Mouse (Mus musculus) adrenal gland, postnatal 14 days (tissue): ENCODE data around the gene Cnpy3. TPM values are rescaled to one million over a fixed set of nuclear protein-coding genes. Genes with fewer than 3 reads are reported as not detected.
"Not testable (repeated sequence)": the region's sequence is repeated elsewhere in the genome, so short reads cannot be mapped to it uniquely, and the experiment has no call there.

Experiments used
- DNase-seq: peaks from one replicate; pipeline ENCODE4 v3.0.0; 2021; ENCODE audit warnings: mixed read lengths
- long read RNA-seq, 2 experiments: library from polyadenylated mRNA; stranded (forward); transcript quantifications; one replicate each; pipeline ENCODE4 v2.0.0; 2021
- total RNA-seq: library from RNA; stranded (reverse); gene quantifications from 2 replicates; pipeline ENCODE4 v1.2.3, GENCODE M21; 2021

The Cnpy3 gene
- total RNA-seq: 41.0 and 43.1 TPM in 2 replicates
- long read RNA-seq, experiment 1, transcript Cnpy3-201 (6 exons, 1,908 nt): major isoform, 110 of 134 reads
- long read RNA-seq, experiment 1, partial matches to known transcripts: 0 of 134 reads
- long read RNA-seq, experiment 1, other reads (novel, unspliced or antisense): 16 of 134 reads
- long read RNA-seq, experiment 2, transcript Cnpy3-201 (6 exons, 1,908 nt): major isoform, 87 of 94 reads
- long read RNA-seq, experiment 2, partial matches to known transcripts: 0 of 94 reads
- long read RNA-seq, experiment 2, other reads (novel, unspliced or antisense): 6 of 94 reads

DNA sequence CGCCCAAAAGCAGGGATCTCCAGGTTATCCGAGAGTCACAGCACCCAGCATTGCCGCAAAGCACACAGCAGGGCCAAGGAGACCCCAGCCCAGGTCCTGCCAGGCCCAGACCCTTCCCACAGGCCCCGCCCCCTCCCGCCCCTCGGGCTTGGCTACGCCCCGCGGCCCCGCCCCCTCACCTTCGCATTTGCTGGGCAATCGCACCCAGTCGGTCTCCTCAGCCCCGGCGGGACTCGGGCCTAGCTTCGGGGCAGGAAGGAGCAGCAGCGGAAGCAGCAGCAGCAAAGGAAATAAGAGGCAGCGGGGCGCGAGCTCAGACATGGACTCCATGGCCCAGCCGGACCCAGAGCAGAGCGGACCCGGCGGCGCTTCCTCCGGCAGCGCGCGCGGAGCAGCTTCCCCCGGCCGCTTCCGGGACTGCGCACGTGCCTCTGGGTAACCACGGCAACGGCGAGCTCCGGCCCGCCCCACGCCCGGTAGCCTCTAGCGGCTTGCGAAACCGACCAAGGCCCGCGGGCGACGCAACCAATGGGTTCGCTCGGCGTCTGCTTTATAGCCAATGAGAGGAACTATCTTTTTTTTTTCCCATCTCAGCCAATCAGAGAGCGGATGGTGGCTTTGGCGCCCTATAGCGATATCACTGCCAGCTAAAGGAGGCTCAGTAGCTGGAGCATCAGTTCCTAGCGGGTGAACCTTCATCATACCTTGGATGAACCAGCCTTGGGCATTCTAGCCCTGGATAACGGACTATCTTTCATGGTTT lies at the start of gene Cnpy3:
Gene Cnpy3, minus strand, starts transcription at position 421 of the 763 bp plus-strand sequence.
- DNase-seq: peak; percentile 99

DNA sequence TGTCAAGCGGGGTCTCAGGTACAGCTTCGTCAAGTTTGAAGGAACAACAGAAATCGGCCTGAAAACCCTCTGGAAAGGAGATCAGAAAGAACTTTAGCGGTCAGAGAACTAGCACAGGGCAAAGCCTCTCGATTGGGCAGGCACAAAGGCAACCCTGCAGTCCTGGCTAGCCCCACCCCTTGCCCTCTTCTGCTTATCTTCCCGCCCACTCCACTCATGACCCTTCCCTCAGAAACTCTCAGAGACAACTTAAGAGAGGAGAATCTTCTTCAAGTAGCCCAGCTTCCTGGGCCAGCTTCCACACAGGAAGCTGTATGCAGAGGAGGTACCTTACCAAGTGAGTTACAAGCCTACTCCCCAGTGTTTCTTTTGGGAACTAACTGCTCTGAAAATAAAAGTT lies 49.7 kb upstream of the Cnpy3 start:
- no peak for DNase-seq

DNA sequence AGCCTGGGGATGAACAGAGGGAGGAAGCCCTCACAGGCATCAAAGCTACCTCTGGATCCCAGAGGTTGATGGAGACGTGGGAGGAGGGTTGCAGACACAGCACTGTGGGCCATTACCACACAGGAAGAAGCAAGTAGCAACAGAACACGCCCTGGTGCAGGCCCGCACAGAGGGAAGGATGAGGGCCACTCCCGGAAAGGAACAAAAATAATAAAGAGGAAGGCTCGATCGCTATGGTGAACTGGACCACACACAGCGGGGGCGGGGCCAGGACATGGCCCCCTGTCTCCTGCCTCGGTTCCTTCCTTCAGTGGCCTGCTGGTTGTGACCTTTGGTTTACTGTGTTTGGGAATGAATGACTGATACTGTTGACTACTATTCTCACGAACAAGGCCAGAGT lies 47.7 kb upstream of the Cnpy3 start:
- DNase-seq: no peak

DNA sequence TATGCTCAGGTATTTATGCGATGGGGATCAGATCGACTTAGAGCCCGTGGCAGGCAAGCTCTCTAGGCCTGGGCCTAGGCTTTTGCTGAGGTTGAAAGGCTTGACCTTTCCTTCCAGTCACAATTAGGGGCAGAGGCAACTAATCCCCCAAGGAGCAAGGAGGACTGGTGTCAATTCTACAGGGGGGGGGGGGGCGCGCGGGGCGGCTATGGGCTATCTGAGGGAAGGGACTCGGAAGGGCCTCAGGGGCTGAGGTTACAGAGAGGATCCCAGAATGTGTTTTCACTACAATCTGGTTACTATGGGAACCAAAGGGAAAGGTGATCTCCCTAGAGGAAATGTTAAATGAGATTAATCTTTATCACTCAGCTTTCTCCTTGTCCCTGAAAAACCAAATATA lies 45.4 kb upstream of the Cnpy3 start:
- no peak for DNase-seq

DNA sequence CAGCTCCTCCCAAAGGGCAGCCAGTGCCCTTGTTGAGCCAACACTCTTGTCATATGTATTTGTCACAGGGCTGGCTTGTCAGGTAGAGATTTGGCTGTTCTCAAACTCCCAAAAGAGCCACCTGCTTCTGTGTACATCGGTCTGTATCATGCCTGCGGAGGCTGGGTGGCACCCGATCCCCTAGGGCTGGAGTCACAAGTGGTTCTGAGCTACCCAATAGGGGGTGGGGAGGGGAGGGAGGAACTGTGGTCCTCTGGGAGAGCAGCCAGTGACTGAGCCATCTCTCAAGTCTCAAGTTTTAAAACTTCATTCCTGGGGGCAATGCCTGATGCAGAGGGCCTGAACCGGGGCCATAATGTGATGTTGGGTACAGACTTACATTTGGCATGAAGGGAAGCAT lies 44.7 kb upstream of the Cnpy3 start:
- no peak for DNase-seq

DNA sequence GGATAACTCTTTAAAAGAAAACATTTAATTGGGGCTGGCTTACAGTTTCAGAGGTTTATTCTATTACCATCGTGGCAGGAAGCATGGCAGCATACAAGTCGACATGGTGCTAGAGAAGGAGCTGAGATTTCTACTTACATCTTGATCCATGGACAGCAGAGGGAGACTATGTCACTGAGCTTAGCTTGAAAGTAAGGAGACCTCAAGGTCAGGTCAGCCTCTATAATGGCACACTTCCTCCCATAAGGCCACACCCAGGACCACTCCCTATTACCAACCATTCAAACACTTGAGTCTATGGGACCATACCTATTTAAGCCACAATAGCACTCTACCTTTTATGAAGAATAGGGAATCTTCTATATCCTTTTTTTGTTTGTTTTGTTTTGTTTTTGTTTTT lies 40.9 kb upstream of the Cnpy3 start:
- DNase-seq: no peak

DNA sequence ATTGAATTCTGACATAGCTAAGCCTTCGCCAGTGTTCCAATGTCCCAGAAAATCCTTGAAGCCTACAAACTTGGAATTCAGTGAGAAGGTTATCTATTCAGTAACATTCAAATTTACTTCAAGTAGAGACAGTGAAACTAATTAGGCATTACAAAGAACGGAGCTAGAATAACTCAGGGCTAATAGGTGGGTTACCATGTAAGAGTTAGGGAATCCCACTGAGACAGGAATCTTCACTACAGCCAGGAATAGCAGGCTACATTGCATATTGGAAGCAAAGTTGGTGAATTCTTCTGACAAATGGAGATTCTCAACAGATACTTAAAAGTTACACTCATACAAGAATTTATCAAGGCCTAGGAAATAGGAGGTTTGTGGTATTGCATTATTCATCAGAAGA lies 36.0 kb upstream of the Cnpy3 start:
- DNase-seq: not testable (repeated sequence)

DNA sequence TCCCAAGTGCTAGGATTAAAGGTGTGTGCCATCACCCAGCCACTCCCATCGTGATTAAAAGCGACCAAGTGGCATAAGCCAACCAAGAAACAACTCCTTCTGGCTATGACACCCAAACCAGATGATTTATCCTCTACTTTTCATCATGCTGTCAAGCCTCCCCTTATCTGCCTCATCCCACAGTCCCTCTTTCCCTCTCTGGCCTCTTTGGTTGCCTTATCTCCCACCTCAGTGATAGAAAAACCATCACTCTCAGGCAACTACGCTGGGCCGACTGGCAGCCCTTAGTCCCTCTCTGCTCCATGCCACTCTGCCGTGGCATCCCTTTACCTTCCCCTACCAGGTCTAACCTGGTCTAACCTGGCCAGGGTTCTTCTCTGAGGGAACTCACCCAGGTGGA lies 34.9 kb upstream of the Cnpy3 start:
- no peak for DNase-seq

DNA sequence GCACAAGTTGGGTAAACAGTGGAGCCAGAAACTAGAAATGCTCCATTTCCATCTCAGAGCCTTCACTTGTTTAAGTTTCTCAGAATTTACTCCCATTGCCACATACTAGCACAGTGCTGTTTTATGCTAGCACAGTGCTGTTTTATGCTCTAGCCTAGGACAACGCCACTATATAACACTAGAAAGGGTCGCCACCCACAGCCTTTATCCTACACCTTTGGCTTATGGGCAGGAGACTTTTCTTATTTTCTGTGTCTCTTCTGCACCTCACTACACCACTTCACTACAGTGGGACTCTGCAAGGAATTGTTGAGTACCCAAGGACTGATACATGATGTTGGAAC lies 31.2 kb upstream of the Cnpy3 start:
- no peak for DNase-seq

DNA sequence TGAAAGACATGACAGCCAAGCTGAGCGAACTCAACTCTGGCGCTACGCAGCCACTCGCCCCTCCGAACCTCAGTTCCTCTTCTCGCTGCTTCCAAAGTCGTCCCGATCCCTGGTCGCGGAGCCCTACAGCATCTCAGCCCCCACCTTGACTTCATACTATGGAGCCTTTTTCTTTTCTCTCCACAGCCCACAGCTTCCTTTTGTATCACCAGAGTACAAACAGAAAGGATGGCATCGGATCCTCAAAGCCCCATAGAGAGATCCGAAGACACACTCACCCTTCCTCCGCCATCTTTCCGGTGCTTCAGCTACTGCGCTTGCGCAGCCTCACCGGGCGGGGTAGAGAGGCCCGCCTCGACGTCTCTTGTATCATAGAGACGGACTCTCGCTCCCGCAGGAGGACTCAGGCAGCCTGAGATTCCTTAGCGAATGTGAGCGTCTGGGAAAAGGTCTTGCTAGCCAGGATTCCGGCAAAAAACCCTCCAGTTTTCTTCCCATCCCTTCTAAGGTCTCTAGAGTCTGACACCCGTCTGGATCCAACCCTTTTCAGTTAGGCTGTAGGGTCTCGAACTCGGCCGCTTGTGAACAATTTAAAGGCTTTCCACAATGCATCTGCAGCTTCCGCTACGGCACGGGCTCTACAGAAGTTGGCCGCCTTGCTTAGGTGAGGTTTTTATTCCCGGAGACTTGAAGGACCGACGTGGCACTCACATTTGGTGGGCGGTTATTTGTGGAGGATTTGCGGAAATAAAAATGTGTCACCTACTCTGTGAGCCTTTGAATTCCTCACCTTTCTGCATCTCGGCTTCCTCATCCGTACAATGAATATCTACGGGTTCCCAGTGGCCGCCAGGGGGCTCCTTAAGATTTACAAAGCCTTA lies 30.6 kb upstream of the Cnpy3 start, which contains the start of gene Rpl7l1:
Gene Rpl7l1, minus strand, starts transcription at position 332 of the 881 bp plus-strand sequence.
- DNase-seq: peak; percentile 95

DNA sequence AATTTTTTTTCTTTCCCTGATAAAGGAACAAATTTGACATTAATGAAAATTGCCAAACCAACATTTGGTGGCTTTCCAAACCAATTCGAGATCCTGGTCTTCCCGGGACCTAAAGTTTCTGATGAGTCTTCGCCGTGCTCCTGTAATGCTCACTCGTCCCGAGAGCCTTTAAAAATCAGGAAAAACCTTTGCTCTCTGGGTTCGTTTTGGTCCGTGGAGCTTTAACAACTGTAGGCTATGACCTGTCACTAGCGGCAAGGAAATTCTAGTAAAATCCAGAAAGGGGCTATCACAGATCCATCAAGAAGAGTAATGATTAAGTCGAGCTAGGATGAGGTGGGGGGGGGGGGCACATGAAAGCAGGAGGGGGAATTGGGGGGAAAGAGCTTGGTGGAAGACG lies 29.9 kb upstream of the Cnpy3 start:
- no peak for DNase-seq

DNA sequence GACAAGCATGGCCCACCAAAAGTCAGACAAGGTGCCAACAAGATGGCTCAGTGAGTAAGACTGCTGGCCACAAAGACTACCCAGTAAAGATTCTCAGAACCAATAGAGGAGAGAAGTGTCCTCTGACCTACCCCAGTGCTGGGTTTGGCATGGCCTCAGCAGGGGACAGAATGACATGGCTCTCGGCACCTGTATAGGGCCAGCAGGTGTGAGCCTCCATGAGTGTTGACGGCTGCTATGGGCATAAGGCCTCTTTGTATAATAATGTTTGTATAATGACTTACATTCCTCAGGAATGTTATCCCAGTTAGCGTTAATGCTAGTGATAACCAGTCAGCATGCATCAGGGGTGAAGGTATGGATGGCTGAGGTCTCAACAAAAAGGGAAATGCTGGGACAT lies 24.1 kb upstream of the Cnpy3 start:
- no peak for DNase-seq

DNA sequence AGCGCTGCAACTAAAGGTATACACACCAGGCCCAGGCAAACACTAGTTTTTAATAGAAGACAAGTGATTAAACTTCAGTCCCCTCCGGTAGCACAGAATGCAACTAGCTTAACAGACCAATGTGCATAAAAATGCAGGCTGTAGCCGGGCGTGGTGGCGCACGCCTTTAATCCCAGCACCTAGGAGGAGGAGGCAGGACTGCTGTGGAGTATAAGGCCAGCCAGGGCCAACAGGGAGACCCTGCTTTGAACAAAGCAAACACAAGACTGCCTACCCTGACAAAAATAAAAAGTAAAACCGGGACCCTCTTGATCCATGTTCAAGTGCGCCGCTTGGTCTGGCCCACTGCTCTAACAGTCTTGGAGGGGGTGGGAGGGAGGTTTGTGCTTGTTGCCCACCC lies 23.1 kb upstream of the Cnpy3 start:
- no peak for DNase-seq

DNA sequence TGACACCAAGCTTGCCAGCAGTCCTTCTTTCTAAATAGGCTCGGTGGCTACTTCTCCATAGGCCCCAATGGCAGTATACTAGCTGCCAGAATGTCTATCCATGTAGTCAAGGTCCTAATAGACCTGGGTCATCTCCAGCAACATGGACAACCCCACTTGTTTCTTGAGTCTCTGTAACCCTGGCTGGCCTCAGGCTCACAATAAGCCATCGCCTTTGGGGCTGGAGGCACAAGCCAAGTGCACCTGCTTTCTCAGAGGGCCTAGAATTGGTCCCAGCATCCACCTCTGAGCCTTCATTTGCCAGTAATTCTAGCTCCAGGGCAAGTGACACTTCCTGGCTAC lies 22.1 kb upstream of the Cnpy3 start:
- peak; percentile 19 for DNase-seq

DNA sequence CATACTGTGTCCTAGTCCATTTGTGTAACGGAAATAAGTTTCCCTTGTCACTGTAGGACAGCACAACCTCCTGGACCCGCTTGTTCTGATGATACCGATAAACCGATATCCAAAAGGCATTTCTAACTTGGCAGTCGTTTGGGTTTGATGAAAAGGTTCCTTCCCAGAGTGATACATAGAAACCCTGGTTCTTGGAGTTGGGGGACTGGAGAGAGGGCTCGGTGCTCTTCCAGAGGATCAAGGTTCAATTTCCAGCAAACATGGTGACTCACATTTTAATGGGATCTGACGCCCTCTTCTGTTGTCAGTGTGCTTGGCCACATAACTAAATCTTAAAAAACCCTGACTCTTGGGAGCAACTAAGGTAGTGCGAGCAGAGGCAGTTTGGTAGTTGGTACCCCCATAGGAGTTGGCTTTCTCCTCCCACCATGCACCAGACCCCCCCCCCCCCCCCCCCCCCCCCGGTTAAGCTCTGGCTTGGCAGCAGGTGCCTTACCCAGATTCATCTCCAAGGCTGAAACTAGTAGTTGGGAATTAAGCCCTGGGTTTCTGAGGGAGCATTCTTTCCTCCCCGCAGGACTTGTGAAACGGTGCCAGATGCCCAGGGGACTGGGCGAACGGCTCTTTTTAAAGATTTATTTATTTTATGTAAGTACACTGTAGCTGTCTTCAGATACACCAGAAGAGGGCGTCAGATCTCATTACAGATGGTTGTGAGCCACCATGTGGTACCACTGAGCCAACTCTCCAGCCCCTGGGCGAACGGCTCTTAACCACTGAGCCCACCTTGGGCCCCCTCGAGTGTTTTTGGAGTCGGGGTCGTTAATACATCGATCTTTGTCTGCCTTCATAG lies 21.5 kb upstream of the Cnpy3 start:
- peak; percentile 55 for DNase-seq

DNA sequence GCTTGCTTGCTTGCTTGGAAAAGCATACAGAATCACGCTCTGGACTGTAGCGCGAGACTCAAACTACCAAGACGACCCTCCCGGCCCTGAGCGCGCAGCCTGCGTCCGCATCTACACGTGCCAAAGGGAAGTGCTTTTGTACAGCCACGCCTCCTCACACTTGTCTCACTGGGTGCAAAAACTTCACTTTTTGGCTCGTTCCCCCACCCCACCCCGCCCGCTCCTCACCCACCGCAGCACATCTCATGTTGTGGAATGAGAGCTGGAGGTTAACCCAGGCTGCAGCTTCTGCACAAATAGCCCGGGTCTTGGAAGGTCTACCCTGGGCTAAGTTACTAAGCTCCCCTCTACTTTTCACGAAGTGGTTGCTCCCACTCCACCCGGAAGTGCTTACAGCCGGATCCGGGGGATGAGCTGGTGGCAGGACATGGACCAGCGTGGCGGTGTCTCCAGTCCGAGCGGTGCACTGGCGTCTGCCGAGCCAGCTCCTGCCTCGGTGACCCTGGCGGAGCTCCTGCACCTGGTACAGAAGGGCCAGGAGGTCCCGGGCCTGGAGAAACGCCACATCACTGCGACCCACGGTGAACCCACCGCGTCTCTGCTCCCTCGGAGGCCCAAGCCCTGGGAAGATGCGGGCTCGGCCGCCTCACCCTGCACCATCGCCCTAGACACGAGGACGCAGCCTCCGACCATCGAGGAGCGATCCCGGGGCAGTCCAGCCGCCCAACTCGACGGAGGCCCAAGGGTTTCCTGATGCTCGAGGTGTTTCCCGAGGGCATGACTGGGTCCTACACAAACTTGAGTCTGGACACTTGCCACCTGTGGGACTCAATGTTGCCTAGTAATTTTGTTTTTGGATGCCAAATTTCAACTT lies 20.6 kb upstream of the Cnpy3 start, which contains the start of gene 2310039H08Rik:
Gene 2310039H08Rik, plus strand, starts transcription at position 232 of the 874 bp plus-strand sequence.
- peak; percentile 92 for DNase-seq

DNA sequence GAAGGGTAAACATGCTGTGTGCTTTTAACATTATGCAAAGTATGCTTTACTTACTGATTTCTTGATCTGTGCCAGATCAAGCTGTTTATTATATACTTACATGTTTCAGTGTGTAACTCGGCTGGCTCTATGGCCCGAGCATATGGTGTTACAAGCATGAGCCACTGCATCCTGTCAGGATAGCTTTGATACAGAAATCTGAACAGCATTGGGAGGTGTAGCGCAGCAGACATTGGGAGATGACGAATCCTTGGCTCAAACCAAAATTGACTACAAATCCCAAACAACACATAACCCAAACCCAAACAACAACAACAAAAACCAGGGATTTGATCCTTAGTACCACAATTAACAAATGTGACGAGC lies 20.0 kb upstream of the Cnpy3 start:
- no peak for DNase-seq

DNA sequence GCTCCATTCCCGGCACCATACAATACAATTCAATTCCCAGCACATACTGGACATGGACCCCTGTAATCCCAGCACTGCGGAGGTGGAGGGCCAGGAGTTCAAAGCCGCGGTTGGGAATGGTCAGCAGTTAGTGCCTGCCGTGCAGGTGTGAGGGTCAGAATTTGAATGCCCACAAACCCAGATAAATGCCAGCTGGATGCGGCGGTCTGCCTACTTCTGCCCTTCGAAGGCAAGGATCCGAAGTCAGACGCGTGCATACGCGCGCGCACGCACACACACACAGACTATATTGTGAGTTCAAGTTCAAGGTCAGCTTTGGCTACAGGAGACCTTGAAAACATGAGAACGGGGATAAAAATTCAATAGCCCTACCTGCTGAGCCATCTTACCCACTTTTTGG lies 19.6 kb upstream of the Cnpy3 start:
- no peak for DNase-seq

DNA sequence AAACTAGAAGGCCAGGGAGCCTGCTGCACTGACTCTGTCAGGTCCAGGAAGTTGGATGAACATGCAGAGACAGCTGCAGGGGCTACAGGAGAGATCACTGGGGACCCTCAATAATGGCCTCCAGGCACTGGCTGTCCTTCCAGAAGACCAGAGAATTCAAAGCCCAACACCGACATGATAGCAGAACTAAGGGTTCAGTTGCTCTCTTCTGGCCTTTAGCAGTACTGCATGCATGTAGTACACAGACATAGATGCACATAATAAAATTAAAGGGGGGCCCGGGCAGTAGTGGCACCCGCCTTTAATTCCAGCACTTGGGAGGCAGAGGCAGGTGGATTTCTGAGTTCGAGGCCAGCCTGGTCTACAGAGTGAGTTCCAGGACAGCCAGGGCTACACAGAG lies 19.0 kb upstream of the Cnpy3 start:
- no peak for DNase-seq

DNA sequence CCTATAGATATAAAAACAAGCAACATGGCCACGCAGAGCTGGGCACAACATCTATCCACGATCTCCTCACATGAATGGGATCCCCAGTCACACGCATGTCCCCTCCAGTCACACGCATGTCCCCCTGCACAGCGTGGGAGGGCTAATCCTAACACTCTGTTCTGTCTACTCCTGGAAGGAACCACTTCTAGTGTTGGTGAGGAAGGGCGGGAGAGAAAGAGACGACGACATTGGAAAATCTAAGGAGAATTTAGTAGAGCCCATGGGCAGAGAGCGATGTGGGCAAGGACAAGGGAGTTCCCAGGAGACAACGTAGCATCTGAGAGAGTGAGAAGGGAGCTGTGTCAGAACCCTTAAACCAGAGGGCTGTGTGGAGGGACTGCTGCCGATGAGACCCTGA lies 18.5 kb upstream of the Cnpy3 start:
- DNase-seq: no peak

DNA sequence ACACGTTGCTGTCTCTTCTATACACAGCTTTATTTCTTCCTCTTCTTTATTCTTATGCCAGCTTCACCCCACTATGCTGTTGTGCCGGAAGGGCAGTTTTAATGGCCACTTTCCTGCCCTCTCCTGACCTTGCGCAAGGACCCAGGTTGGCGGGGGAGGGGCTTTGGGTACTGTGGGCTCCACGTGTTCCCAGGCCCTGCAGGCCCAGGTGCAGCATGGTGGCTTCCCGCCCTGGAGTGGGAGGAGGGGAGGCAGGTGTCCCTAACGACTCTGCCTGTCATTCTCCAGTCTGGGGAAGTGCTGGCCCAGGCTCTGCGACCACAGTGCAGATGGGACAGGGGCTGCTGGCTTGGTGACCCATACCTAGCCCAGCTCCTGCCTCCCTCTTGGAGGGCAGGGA lies 15.9 kb upstream of the Cnpy3 start:
- DNase-seq: no peak
